Mouse (Mus musculus) forebrain, embryonic 14.5 days (tissue): ENCODE measurements around the gene Ddx51. TPM values are rescaled to one million over a fixed set of nuclear protein-coding genes. Genes with fewer than 3 reads are reported as not detected.

Experiments used
- ATAC-seq: fragments of 200-750 bp; cut with Nextera tagmentation; 2 replicates; pipeline ENCODE4 v1.8.0; 2017; ENCODE audit warnings: mild to moderate bottlenecking, moderate library complexity
- DNase-seq: peaks from one replicate; pipeline ENCODE4 v3.0.0-alpha.2; 2015; ENCODE audit warnings: low spot score
- H3K27ac ChIP-seq: fragments of 300-500 bp; sonication (generic); 2 replicates; pipeline ENCODE4 v1.5.1; 2014; ENCODE audit warnings: low read depth, mild to moderate bottlenecking, control low read depth, low read length, moderate library complexity
- H3K27me3 ChIP-seq: fragments of 300-500 bp; sonication (generic); replicated peaks from 2 replicates; pipeline ENCODE4 v1.6.1; 2014; ENCODE audit warnings: low read length, control low read depth, mixed read lengths; ENCODE audit not compliant: control insufficient read depth, insufficient read depth
- H3K36me3 ChIP-seq: fragments of 300-500 bp; sonication (generic); 2 replicates; pipeline ENCODE4 v1.6.1; 2014; ENCODE audit warnings: low read length, control low read depth; ENCODE audit not compliant: control insufficient read depth, insufficient read depth
- H3K4me1 ChIP-seq: fragments of 300-500 bp; sonication (generic); 2 replicates; pipeline ENCODE4 v1.6.1; 2014; ENCODE audit warnings: antibody characterized with exemption, low read length, control low read depth; ENCODE audit not compliant: control insufficient read depth, insufficient read depth
- H3K4me2 ChIP-seq: fragments of 300-500 bp; sonication (generic); 2 replicates; pipeline ENCODE4 v1.6.1; 2014; ENCODE audit warnings: mild to moderate bottlenecking, control low read depth, low read length
- H3K4me3 ChIP-seq: fragments of 300-500 bp; sonication (generic); 2 replicates; pipeline ENCODE4 v1.5.1; 2014; ENCODE audit warnings: low read depth, low read length, control low read depth
- H3K9ac ChIP-seq: fragments of 300-500 bp; sonication (generic); 2 replicates; pipeline ENCODE4 v1.6.1; 2014; ENCODE audit warnings: mild to moderate bottlenecking, low read length, control low read depth, moderate library complexity
- H3K9me3 ChIP-seq: fragments of 300-500 bp; sonication (generic); replicated peaks from 2 replicates; pipeline ENCODE4 v1.6.1; 2016; ENCODE audit warnings: low read length, control low read depth, mixed read lengths; ENCODE audit not compliant: control insufficient read depth
- WGBS: fragments of 180-500 bp; shearing (Covaris S2); extraction: QIAGEN DNeasy Blood & Tissue Kit; methylation state at CpG from one replicate; pipeline ENCODE4 v1.1.7; 2014; 5-methylcytosine and 5-hydroxymethylcytosine counted together
- polyA plus RNA-seq: library from polyadenylated mRNA; unstranded; fragments of >200 nt; fragmentation: Nextera tagmentation; extraction: Ambion mirVana; gene quantifications from 2 replicates; pipeline ENCODE4 v1.2.1, GENCODE M21; 2014

Ddx51 gene
- polyA plus RNA-seq, 1 experiment from 2014 or later, result 15.9 TPM

GRCm38 (mm10) chr5:110611435-110612158 lies 41.7 kb upstream of the Ddx51 start:
- no peaks in the 10 kb centered on the region for H3K36me3 ChIP-seq
- 75% methylated on average over 5 of the region's 5 CpGs for WGBS
- no peaks in the 10 kb centered on the region for H3K27me3 ChIP-seq
- peak; percentile 78 for DNase-seq
- H3K4me3 ChIP-seq, result no peak overlapping the region
- no peak overlapping the region for H3K9ac ChIP-seq
- no peak overlapping the region for H3K4me2 ChIP-seq
- no peaks in the 10 kb centered on the region for H3K9me3 ChIP-seq
- H3K4me1 ChIP-seq, result no peaks in the 10 kb centered on the region
- no peak overlapping the region; the same call in 1 of the 2 replicates for H3K27ac ChIP-seq
- peak; percentile 93 for ATAC-seq

DNA sequence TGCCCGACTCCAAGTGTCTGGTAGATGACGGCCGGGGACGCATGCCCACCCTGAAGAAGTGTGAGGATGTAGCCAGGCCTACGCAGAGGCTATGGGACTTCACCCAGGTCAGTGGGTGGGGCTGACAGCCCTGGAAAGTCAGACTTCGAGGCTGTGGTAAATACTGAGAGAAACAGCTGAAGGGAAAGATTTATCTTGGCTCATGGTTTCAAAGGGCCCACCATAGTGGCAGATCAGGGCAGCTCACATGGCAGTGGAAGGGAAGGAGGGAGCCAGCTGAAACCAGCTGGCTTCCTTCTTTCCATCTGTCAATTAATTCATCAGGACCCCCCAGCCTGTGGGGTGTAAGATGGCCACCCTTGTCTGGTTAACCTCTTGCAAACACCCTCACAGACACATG lies 34.0 kb upstream of the Ddx51 start:
- no peak for DNase-seq
- Histone ChIP-seq H3K4me3 (no peak overlapping the region), H3K27ac (no peak overlapping the region), H3K9me3 (no peaks in the 10 kb centered on the region), H3K27me3 (no peaks in the 10 kb centered on the region), H3K36me3 (no peaks in the 10 kb centered on the region), H3K4me1 (no peaks in the 10 kb centered on the region), H3K4me2 (no peak overlapping the region), H3K9ac (no peak overlapping the region)
- WGBS, result 92% methylated on average over 6 of the region's 6 CpGs
- no peak for ATAC-seq

DNA sequence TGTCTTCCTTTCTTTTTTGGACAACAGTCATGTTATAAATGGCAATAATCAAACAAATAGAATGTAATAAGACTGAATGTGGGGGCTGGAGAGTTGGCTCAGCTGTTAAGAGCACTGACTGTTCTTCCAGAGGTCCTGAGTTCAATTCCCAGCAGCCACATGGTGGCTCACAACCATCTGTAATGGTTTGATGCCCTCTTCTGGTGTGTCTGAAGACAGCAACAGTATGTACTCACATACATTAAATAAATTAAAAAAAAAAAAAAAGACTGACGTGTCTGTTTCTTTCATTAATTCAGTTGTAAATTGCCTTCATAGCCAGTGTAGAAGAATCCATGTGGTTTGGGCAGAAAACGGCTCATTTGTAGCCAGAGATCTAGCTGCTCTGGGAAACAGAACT lies 28.9 kb upstream of the Ddx51 start:
- Histone ChIP-seq H3K9ac (no peak overlapping the region), H3K27ac (no peak overlapping the region), H3K36me3 (no peaks in the 10 kb centered on the region), H3K4me1 (no peaks in the 10 kb centered on the region), H3K4me2 (no peak overlapping the region), H3K27me3 (no peaks in the 10 kb centered on the region), H3K9me3 (no peaks in the 10 kb centered on the region), H3K4me3 (no peak overlapping the region)
- 75% methylated on average over 2 of the region's 2 CpGs for WGBS
- no peak for ATAC-seq
- DNase-seq, result no peak

DNA sequence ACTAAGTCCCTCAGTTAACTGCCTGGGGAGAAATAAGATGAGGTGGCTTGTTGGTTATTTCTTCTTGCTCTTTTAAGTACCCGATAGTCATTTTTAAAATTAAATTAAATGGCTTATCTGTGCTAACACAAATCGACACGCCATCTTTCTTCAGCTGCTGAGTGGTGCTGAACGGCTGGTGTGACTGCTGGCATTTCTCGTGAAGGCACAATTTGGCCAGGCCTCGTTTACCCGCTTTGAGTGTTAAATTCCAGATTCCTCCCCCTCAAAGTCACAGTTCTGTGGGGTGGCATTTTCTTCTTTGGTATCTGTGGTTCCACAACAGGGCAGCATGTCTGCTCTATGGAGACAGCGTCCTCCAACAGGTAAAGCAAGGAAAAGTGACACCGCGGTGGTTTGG lies 25.9 kb upstream of the Ddx51 start:
- Histone ChIP-seq H3K27me3 (no peaks in the 10 kb centered on the region), H3K4me2 (no peak overlapping the region), H3K36me3 (no peaks in the 10 kb centered on the region), H3K4me1 (no peaks in the 10 kb centered on the region), H3K27ac (no peak overlapping the region), H3K9ac (no peak overlapping the region), H3K4me3 (no peak overlapping the region), H3K9me3 (no peaks in the 10 kb centered on the region)
- no peak for DNase-seq
- WGBS, result 79% methylated on average over 10 of the region's 10 CpGs
- ATAC-seq, result no peak

- ATAC-seq (no peak), DNase-seq (no peak)
- Histone ChIP-seq H3K4me2 (no peak overlapping the region), H3K27me3 (no peaks in the 10 kb centered on the region), H3K4me1 (no peaks in the 10 kb centered on the region), H3K36me3 (no peaks in the 10 kb centered on the region), H3K9ac (no peak overlapping the region), H3K4me3 (no peak overlapping the region), H3K27ac (no peak overlapping the region), H3K9me3 (no peaks in the 10 kb centered on the region)
- 42% methylated on average over 19 of the region's 19 CpGs for WGBS
These were observed 25.1 kb upstream of the Ddx51 start for GRCm38 (mm10) chr5:110628156-110628555.

DNA sequence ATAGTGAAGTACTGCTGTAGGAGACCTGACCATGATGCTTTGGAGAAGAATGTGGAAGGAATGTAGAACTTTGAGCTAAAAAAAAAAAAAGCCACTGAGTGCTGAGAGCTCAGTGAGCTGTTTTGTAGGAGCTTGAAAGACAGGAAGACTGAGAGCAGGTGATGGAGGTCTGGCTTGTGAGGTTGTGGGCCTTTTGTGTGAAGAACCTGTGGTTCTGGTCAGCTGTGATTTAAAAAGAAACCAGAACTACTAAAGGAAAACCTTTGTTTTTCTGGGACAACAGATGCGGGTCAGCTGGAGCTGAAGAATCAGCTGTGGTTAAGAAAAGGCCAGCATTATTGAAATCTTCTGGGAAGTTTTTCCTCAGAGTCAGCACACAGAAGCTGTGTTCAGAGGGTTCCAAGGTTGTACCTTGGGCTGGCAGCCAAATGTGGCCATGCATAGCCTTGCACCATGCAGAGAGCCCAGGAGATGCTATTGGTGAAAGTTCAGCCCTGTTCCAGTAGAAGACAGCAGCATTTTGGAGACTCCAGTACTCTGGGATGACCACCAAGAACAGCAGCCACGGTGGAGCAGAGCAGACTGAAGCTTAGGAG lies 23.6 kb upstream of the Ddx51 start:
- no peak for ATAC-seq
- Histone ChIP-seq H3K9ac (no peak overlapping the region), H3K36me3 (no peaks in the 10 kb centered on the region), H3K4me1 (no peaks in the 10 kb centered on the region), H3K4me3 (no peak overlapping the region), H3K4me2 (no peak overlapping the region), H3K27ac (no peak overlapping the region), H3K9me3 (no peaks in the 10 kb centered on the region), H3K27me3 (no peaks in the 10 kb centered on the region)
- 86% methylated on average over 2 of the region's 2 CpGs for WGBS
- no peak for DNase-seq

GRCm38 (mm10) chr5:110635951-110636707 lies 17.1 kb upstream of the Ddx51 start:
- WGBS, result 39% methylated on average over 6 of the region's 6 CpGs

GRCm38 (mm10) chr5:110638306-110639074 lies 14.8 kb upstream of the Ddx51 start:
- no peak for DNase-seq
- Histone ChIP-seq H3K27ac (no peak overlapping the region), H3K36me3 (no peaks in the 10 kb centered on the region), H3K4me1 (no peaks in the 10 kb centered on the region), H3K9ac (no peak overlapping the region), H3K9me3 (no peaks in the 10 kb centered on the region), H3K27me3 (no peaks in the 10 kb centered on the region), H3K4me3 (no peak overlapping the region), H3K4me2 (no peak overlapping the region)
- WGBS, result 77% methylated on average over 7 of the region's 7 CpGs
- ATAC-seq, result no peak

More at GRCm38 (mm10) chr5:110635951-110636707, 17.1 kb upstream of the Ddx51 start:
- H3K4me2 ChIP-seq, result no peak overlapping the region
- no peaks in the 10 kb centered on the region for H3K9me3 ChIP-seq
- no peak overlapping the region for H3K9ac ChIP-seq
- H3K36me3 ChIP-seq, result no peaks in the 10 kb centered on the region
- H3K4me1 ChIP-seq, result no peaks in the 10 kb centered on the region
- peak; percentile 52; the same call in 1 of the 2 replicates for ATAC-seq
- H3K27me3 ChIP-seq, result no peaks in the 10 kb centered on the region
- H3K27ac ChIP-seq, result no peak overlapping the region
- H3K4me3 ChIP-seq, result no peak overlapping the region
- peak; percentile 78 for DNase-seq
